Mouse (Mus musculus): ENCODE data around the gene Nckap5l. TPM values are rescaled to one million over a fixed set of nuclear protein-coding genes. Genes with fewer than 3 reads are reported as not detected.

Nckap5l gene
- polyA plus RNA-seq, 1 experiment from 2014 or later, result 12.4 TPM

GRCm38 (mm10) chr15:99399503-99400245, 57.9 kb downstream of the Nckap5l start:
- Histone ChIP-seq H3K27me3 (no peaks in the 10 kb centered on the region), H3K4me3 (no peak overlapping the region), H3K27ac (replicated peaks) (no peak overlapping the region), H3K36me3 (peaks cover 19% of the 10 kb centered on the region), H3K9me3 (no peaks in the 10 kb centered on the region), H3K4me1 (peaks cover 32% of the 10 kb centered on the region), H3K4me2 (replicated peaks) (no peak overlapping the region), H3K9ac (replicated peaks) (no peak overlapping the region)
- ATAC-seq (replicated peaks), result no peak
- 83% methylated on average over 15 of the region's 15 CpGs for WGBS

GRCm38 (mm10) chr15:99397622-99398021, 59.9 kb downstream of the Nckap5l start:
- no peak for ATAC-seq (replicated peaks)
- H3K36me3 ChIP-seq, result peaks cover 6% of the 10 kb centered on the region; the same call in 1 of the 2 replicates
- H3K27ac ChIP-seq (replicated peaks), result no peak overlapping the region
- WGBS, result 90% methylated on average over 2 of the region's 2 CpGs
- H3K27me3 ChIP-seq, result no peaks in the 10 kb centered on the region
- H3K9ac ChIP-seq (replicated peaks), result no peak overlapping the region
- peaks cover 43% of the 10 kb centered on the region for H3K4me1 ChIP-seq
- H3K4me3 ChIP-seq, result no peak overlapping the region
- H3K4me2 ChIP-seq (replicated peaks), result no peak overlapping the region
- no peaks in the 10 kb centered on the region for H3K9me3 ChIP-seq

GRCm38 (mm10) chr15:99396875-99397274, 60.7 kb downstream of the Nckap5l start:
- ATAC-seq (replicated peaks), result no peak
- Histone ChIP-seq H3K4me1 (peaks cover 47% of the 10 kb centered on the region), H3K27ac (replicated peaks) (no peak overlapping the region), H3K4me3 (no peak overlapping the region), H3K9me3 (no peaks in the 10 kb centered on the region), H3K4me2 (replicated peaks) (no peak overlapping the region), H3K36me3 (peaks cover under 1% of the 10 kb centered on the region; the same call in 1 of the 2 replicates), H3K9ac (replicated peaks) (no peak overlapping the region), H3K27me3 (no peaks in the 10 kb centered on the region)
- WGBS, result 82% methylated on average over 4 of the region's 4 CpGs

GRCm38 (mm10) chr15:99396462-99396861, 61.1 kb downstream of the Nckap5l start:
- H3K4me1 ChIP-seq, result peaks cover 47% of the 10 kb centered on the region
- WGBS, result 66% methylated on average over 1 of the region's 1 CpGs

GRCm38 (mm10) chr15:99393386-99394252, 63.9 kb downstream of the Nckap5l start:
- 10% methylated on average over 24 of the region's 24 CpGs for WGBS
- H3K9me3 ChIP-seq, result no peaks in the 10 kb centered on the region
- H3K36me3 ChIP-seq, result no peaks in the 10 kb centered on the region
- peak overlapping the region; percentile 74 for H3K9ac ChIP-seq (replicated peaks)
- peak overlapping the region; percentile 93 for H3K27ac ChIP-seq (replicated peaks)
- H3K4me3 ChIP-seq, result peak overlapping the region; percentile 85
- no peaks in the 10 kb centered on the region for H3K27me3 ChIP-seq
- H3K4me1 ChIP-seq, result peaks cover 40% of the 10 kb centered on the region
- peak overlapping the region; percentile 88 for H3K4me2 ChIP-seq (replicated peaks)
- peak; percentile 3 for ATAC-seq (replicated peaks)

More at GRCm38 (mm10) chr15:99396462-99396861, 61.1 kb downstream of the Nckap5l start:
- ATAC-seq (replicated peaks), result no peak
- H3K9ac ChIP-seq (replicated peaks), result no peak overlapping the region
- H3K27ac ChIP-seq (replicated peaks), result no peak overlapping the region
- no peaks in the 10 kb centered on the region for H3K36me3 ChIP-seq
- no peak overlapping the region for H3K4me3 ChIP-seq
- H3K9me3 ChIP-seq, result no peaks in the 10 kb centered on the region
- H3K27me3 ChIP-seq, result no peaks in the 10 kb centered on the region
- no peak overlapping the region for H3K4me2 ChIP-seq (replicated peaks)

GRCm38 (mm10) chr15:99392486-99393385, 64.8 kb downstream of the Nckap5l start, which contains the start of gene Tmbim6:
Tmbim6 (plus strand) TSS chr15:99392882.
- H3K9me3 ChIP-seq, result no peaks in the 10 kb centered on the region
- peak within 1 kb of the TSS; percentile 85 for H3K4me3 ChIP-seq
- under 1% methylated on average over 50 of the region's 51 CpGs for WGBS
- H3K4me2 ChIP-seq (replicated peaks), result peak within 1 kb of the TSS; percentile 88
- H3K36me3 ChIP-seq, result no peaks in the 10 kb centered on the region
- H3K4me1 ChIP-seq, result peaks cover 40% of the 10 kb centered on the region
- peak within 1 kb of the TSS; percentile 93 for H3K27ac ChIP-seq (replicated peaks)
- no peaks in the 10 kb centered on the region for H3K27me3 ChIP-seq
- ATAC-seq (replicated peaks), result peak; percentile 100
- H3K9ac ChIP-seq (replicated peaks), result peak within 1 kb of the TSS; percentile 74

- no peaks in the 10 kb centered on the region for H3K9me3 ChIP-seq
- peak overlapping the region; percentile 53 for H3K4me2 ChIP-seq (replicated peaks)
- H3K4me3 ChIP-seq, result peak overlapping the region; percentile 85
- no peaks in the 10 kb centered on the region for H3K27me3 ChIP-seq
- H3K27ac ChIP-seq (replicated peaks), result peak overlapping the region; percentile 50
- 78% methylated on average over 6 of the region's 6 CpGs for WGBS
- no peaks in the 10 kb centered on the region for H3K36me3 ChIP-seq
- peak overlapping the region; percentile 44 for H3K9ac ChIP-seq (replicated peaks)
- ATAC-seq (replicated peaks), result no peak
- peaks cover 38% of the 10 kb centered on the region for H3K4me1 ChIP-seq
Measured at GRCm38 (mm10) chr15:99391975-99392374, 65.6 kb downstream of the Nckap5l start.

- 68% methylated on average over 7 of the region's 7 CpGs for WGBS
- no peak for ATAC-seq (replicated peaks)
Measured at GRCm38 (mm10) chr15:99390472-99391401, 66.8 kb downstream of the Nckap5l start.

GRCm38 (mm10) chr15:99387976-99388375, 69.6 kb downstream of the Nckap5l start:
- H3K27me3 ChIP-seq, result no peaks in the 10 kb centered on the region
- no peaks in the 10 kb centered on the region for H3K9me3 ChIP-seq
- H3K27ac ChIP-seq (replicated peaks), result no peak overlapping the region
- H3K36me3 ChIP-seq, result no peaks in the 10 kb centered on the region
- no peak overlapping the region for H3K9ac ChIP-seq (replicated peaks)
- H3K4me1 ChIP-seq, result peaks cover 4% of the 10 kb centered on the region; the same call in 1 of the 2 replicates
- no peak overlapping the region for H3K4me3 ChIP-seq
- no peak for ATAC-seq (replicated peaks)
- WGBS, result 73% methylated on average over 4 of the region's 4 CpGs
- H3K4me2 ChIP-seq (replicated peaks), result no peak overlapping the region

More at GRCm38 (mm10) chr15:99390472-99391401, 66.8 kb downstream of the Nckap5l start:
- H3K27me3 ChIP-seq, result no peaks in the 10 kb centered on the region
- H3K4me1 ChIP-seq, result peaks cover 26% of the 10 kb centered on the region
- H3K9ac ChIP-seq (replicated peaks), result no peak overlapping the region
- H3K9me3 ChIP-seq, result no peaks in the 10 kb centered on the region
- no peak overlapping the region for H3K4me2 ChIP-seq (replicated peaks)
- H3K27ac ChIP-seq (replicated peaks), result no peak overlapping the region
- no peak overlapping the region for H3K4me3 ChIP-seq
- H3K36me3 ChIP-seq, result no peaks in the 10 kb centered on the region

GRCm38 (mm10) chr15:99386796-99387195, 70.8 kb downstream of the Nckap5l start:
- H3K27me3 ChIP-seq, result no peaks in the 10 kb centered on the region
- ATAC-seq (replicated peaks), result no peak
- H3K27ac ChIP-seq (replicated peaks), result no peak overlapping the region
- H3K36me3 ChIP-seq, result no peaks in the 10 kb centered on the region
- H3K4me3 ChIP-seq, result no peak overlapping the region
- no peak overlapping the region for H3K4me2 ChIP-seq (replicated peaks)
- no peak overlapping the region for H3K9ac ChIP-seq (replicated peaks)
- WGBS, result 79% methylated on average over 3 of the region's 3 CpGs
- no peaks in the 10 kb centered on the region for H3K9me3 ChIP-seq
- no peaks in the 10 kb centered on the region for H3K4me1 ChIP-seq
